Mouse (Mus musculus): ENCODE measurements around the gene Supt4a. TPM values are rescaled to one million over a fixed set of nuclear protein-coding genes. Genes with fewer than 3 reads are reported as not detected.

Gene Supt4a
- polyA plus RNA-seq, 1 experiment from 2014 or later = 177 TPM

DNA sequence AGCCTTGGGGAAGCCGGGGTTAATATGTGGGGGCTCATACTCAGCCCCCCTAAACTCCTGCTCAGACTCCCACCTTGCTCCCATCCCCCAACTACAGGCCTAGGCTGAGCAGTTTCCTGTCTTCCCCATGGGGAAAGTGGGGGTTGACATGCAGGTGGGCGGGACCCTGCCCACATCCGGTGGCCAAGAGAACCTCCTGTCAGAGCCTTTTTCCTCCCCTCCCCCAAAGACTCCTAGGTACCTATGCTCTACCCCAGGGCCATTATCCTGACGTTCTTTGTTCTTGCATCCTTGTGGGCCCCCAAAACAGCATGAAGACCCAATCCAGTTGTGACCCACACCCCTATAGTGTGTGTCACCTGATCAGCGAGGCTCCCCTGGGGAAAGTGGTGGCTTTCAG is 17.3 kb downstream of the Supt4a start:
- no peaks in the 10 kb centered on the region for H3K9me3 ChIP-seq
- no peak overlapping the region for H3K9ac ChIP-seq (replicated peaks)
- no peak overlapping the region for H3K4me3 ChIP-seq (replicated peaks)
- H3K4me2 ChIP-seq (replicated peaks) = no peak overlapping the region
- no peak overlapping the region for H3K27ac ChIP-seq
- H3K36me3 ChIP-seq = no peaks in the 10 kb centered on the region
- no peaks in the 10 kb centered on the region for H3K27me3 ChIP-seq
- WGBS = 81% methylated on average over 5 of the region's 5 CpGs
- ATAC-seq = no peak
- H3K4me1 ChIP-seq (replicated peaks) = peaks cover 3% of the 10 kb centered on the region

DNA sequence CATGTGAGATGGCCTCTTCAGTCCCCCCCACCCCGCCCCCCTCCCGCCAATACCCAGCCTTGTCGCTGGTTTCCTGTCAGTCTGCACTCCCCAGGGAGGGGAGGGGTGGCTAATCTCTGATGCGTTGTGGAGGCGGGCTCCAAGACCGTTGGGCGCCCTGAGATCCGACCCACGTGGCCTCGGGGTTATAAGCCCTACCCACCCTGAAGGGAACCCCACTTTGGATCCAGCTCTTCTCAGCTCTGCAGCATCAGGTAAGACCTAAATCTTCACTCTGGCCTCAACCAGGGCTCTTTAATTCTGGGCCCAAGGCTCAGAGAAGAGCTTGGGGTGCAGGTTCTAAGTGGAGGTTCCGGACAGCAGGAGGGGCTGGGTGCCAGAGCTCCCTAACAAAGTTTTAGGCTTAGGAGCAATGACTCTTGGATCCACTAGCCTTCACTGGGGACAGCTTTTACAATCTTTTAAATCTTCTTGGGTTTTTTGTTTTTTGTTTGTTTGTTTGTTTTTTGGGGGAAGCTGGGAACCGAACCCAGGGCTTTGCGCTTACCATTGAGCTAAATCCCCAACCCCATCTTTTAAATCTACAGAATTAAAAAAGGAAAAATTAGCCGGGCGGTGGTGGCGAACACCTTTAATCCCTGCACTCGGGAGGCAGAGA is 18.1 kb downstream of the Supt4a start:
- Histone ChIP-seq H3K27me3 (no peaks in the 10 kb centered on the region), H3K27ac (no peak overlapping the region), H3K9me3 (no peaks in the 10 kb centered on the region), H3K36me3 (no peaks in the 10 kb centered on the region), H3K9ac (replicated peaks) (no peak overlapping the region), H3K4me1 (replicated peaks) (peaks cover 8% of the 10 kb centered on the region), H3K4me2 (replicated peaks) (no peak overlapping the region), H3K4me3 (replicated peaks) (no peak overlapping the region)
- no peak for ATAC-seq
- 75% methylated on average over 17 of the region's 17 CpGs for WGBS

DNA sequence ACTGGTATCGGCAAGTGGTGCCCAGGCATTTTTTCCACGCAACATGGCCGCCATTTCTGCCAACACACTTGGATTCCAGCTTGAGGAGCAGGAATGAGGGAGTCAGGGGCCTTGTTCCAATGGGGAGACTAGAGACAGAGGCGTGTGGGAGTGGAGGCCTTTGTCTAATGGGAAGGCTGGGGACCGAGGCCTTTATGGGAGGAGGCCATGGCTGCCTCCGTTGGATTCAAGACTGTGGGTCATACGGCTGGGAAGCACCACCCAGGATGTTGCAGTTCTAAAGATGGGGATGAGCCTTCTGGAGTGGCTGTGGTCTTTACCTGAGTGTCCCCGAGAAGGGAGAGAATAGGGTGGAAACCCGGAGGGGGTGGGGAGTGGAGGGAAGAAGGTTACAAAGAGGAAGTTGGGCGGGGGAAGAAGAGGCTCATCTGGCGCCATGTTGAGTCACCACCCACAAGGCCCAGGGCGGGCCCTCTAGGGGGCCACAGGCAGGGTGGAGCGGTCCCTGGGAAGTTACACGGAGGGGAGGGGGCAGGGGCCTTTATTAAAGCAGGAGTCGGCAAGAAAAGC is 19.0 kb downstream of the Supt4a start:
- H3K36me3 ChIP-seq = no peaks in the 10 kb centered on the region
- H3K27ac ChIP-seq = no peak overlapping the region
- no peak overlapping the region for H3K4me2 ChIP-seq (replicated peaks)
- H3K27me3 ChIP-seq = peaks cover 5% of the 10 kb centered on the region
- no peak overlapping the region for H3K9ac ChIP-seq (replicated peaks)
- H3K9me3 ChIP-seq = no peaks in the 10 kb centered on the region
- no peak overlapping the region for H3K4me3 ChIP-seq (replicated peaks)
- WGBS = 91% methylated on average over 15 of the region's 15 CpGs
- ATAC-seq = no peak
- peaks cover 16% of the 10 kb centered on the region for H3K4me1 ChIP-seq (replicated peaks)

DNA sequence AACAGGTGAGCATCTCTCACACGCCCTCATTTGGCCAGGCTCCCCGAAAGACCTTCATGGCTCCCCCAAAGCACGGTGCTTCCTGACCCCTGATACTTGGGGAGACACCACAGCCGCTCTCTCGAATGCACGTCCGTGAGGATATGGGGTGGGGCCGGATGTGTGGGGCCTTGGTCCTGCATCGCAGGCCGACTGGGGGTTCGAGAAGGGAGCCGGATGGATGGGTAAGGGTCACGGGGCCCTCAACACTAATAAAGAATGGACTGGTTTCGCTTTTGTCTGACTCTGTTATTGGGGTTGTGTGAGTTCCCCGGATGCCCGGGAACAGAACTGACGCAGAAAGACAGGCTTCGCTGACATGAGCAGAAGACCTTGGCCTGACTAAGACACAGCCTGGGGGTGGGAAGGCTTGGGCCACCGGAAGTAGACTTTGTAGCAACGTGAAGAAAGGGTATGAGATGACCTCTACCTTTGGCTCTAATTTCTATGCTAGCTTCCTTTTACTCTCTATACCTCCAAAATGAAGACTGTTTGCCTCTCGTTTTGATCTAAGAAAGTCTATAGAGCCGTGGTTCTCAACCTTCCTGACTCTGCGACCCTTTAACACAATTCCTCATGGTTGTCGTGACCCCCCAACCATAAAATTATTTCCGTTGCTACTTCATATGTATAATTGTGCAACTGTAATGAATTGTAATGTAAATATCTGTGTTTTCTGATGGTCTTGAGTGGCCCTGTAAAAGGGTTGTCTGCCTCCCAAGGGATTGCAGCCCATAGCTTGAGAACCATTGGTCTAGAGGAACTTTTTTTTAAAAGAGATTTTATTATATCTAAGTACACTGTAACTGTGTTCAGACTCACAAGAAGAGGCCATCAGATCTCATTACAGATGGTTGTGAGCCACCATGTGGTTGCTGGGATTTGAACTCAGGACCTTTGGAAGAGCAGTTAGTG is 19.9 kb downstream of the Supt4a start:
- Histone ChIP-seq H3K9ac (replicated peaks) (no peak overlapping the region), H3K4me3 (replicated peaks) (no peak overlapping the region), H3K4me2 (replicated peaks) (no peak overlapping the region), H3K36me3 (no peaks in the 10 kb centered on the region), H3K27me3 (peaks cover 14% of the 10 kb centered on the region), H3K27ac (no peak overlapping the region), H3K4me1 (replicated peaks) (peaks cover 25% of the 10 kb centered on the region), H3K9me3 (no peaks in the 10 kb centered on the region)
- WGBS = 91% methylated on average over 25 of the region's 25 CpGs
- ATAC-seq = no peak

DNA sequence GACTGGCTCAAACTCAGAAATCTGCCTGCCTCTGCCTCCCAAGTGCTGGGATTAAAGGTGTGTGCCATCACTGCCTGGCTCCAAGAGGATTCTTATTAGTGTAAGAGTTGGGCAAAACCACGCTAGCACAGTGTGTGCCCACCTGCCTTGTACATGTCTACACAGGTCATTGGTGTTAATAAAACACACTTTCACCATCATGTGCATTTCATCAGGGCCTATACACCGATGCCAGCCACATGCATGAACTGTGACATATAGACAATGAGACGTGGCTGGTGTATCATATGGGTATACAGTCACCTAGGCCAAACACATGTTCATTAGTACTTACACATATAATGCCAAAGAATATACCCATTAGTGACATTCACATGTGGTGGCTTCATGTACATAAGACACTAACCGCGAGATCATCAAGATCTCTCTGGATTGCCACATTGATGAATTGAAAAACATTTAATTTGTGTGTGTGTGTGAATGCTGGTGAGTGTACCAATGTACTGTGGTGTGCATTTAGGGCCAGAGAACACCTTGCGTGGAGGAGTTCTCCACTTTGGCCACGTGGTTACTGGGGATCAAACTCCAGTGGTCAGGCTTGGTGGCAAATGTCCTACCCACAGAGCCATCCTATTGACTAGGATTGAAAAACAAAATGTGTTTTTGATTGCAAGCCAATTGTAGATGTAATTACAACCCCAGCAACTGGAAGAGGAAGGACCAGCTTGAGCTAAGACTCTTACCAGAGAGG is 21.0 kb downstream of the Supt4a start:
- Histone ChIP-seq H3K9me3 (no peaks in the 10 kb centered on the region), H3K27ac (no peak overlapping the region), H3K27me3 (peaks cover 23% of the 10 kb centered on the region), H3K4me2 (replicated peaks) (no peak overlapping the region), H3K9ac (replicated peaks) (no peak overlapping the region), H3K36me3 (no peaks in the 10 kb centered on the region), H3K4me1 (replicated peaks) (peaks cover 36% of the 10 kb centered on the region), H3K4me3 (replicated peaks) (no peak overlapping the region)
- no peak for ATAC-seq
- 87% methylated on average over 7 of the region's 7 CpGs for WGBS

DNA sequence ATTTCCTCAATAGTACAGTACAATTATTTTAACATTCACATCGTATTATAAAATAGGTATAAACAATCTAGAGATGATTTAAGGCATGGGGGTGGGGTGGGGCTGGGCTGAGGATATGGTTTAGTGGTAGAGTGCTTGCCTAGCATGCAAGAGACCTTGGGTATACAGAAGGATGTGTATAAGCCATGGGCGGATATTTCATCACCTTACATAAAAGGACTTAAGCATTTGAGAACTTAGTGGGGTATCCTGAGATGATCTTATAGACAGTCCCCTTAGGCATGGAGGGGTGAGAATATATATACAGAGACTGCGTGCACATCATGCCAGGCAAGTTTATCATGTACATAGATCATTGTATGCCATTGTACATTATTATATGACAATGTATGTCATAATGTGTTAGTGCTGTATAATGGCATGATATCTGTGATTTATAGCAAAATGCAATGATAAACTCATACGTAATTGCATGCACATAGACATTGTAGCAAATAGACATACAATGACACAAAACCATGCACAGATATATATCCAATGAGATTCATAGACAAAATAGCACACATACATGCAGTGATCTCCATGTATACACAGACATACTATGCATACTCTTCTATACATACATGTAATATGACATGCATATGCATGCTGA is 21.7 kb downstream of the Supt4a start:
- H3K36me3 ChIP-seq = no peaks in the 10 kb centered on the region
- H3K9ac ChIP-seq (replicated peaks) = no peak overlapping the region
- H3K4me2 ChIP-seq (replicated peaks) = no peak overlapping the region
- no peaks in the 10 kb centered on the region for H3K9me3 ChIP-seq
- H3K4me1 ChIP-seq (replicated peaks) = peaks cover 42% of the 10 kb centered on the region
- no peak for ATAC-seq
- H3K27me3 ChIP-seq = peaks cover 23% of the 10 kb centered on the region
- H3K27ac ChIP-seq = no peak overlapping the region
- H3K4me3 ChIP-seq (replicated peaks) = no peak overlapping the region
- WGBS = 79% methylated on average over 4 of the region's 4 CpGs

DNA sequence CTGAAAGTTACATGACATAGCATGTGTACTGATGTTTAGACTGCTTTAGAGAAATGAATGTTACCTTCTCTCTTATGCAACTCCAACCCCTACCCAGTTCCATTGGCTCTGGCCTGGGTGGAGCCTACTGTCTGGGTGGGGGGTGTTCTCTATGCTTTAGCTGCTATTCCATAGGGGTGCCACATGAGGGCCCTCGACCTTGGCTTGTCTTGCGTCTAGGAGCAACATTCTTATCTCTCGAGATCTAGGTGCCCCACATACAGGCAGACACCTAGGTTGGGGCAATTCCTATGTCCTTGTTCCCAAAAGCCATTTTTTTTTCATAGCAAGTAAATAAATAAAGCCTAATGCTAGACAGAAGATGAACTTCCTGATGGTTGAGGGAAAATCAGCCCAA is 22.3 kb downstream of the Supt4a start:
- ATAC-seq = no peak
- Histone ChIP-seq H3K36me3 (no peaks in the 10 kb centered on the region), H3K4me3 (replicated peaks) (peak overlapping the region; percentile 69), H3K27ac (peak overlapping the region; percentile 90), H3K9ac (replicated peaks) (0 out of 2 replicates have a peak overlapping the region, but pooled peaks have one; percentile 36), H3K4me1 (replicated peaks) (peaks cover 46% of the 10 kb centered on the region), H3K27me3 (peaks cover 23% of the 10 kb centered on the region), H3K9me3 (no peaks in the 10 kb centered on the region), H3K4me2 (replicated peaks) (peak overlapping the region; percentile 94)
- WGBS = 3% methylated on average over 3 of the region's 3 CpGs

DNA sequence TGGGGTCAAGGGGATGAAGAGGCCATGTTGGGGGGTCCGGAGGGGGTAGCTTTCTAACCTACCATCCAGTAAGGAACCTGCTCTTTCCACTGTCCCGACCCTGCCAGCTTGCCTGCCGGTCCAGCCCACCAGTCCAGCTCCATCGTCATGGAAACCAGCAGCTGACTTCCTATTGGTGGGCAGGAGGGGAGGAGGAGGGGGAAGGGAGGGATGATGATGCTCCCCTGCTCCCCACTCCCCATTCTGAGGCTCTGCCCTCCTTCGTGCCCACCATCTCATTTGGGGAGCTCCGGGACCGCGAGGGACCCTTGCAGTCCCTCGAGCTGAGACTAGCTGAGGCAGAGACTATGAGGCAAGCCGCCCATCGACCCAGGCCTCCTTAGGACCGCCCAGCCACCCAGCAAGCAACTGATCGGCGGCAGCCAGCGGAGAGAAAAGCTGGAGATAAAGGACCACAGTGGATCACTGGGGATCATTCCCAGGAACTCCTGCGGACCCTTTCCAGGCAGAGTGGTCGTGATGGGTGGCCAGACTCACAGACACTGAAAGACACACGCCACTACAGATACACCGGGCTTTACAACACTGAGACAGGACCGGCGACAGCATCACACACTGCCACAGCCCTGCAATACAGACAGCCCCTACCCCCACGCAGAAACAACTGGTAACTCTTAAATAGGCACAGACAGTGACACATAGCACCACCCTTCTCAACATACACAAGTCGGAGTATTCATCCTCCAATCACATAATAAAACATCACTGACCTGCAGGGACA is 23.1 kb downstream of the Supt4a start, which contains the start of gene Tspoap1:
TSS of gene Tspoap1 (plus strand) at position 241 of the 781 bp plus-strand sequence.
- H3K4me1 ChIP-seq (replicated peaks) = peaks cover 54% of the 10 kb centered on the region
- WGBS = 4% methylated on average over 23 of the region's 23 CpGs
- H3K9ac ChIP-seq (replicated peaks) = peak within 1 kb of the TSS; percentile 84
- H3K27me3 ChIP-seq = peaks cover 23% of the 10 kb centered on the region
- peak within 1 kb of the TSS; percentile 94 for H3K4me2 ChIP-seq (replicated peaks)
- H3K4me3 ChIP-seq (replicated peaks) = peak within 1 kb of the TSS; percentile 69
- peak; percentile 80 for ATAC-seq
- H3K36me3 ChIP-seq = no peaks in the 10 kb centered on the region
- no peaks in the 10 kb centered on the region for H3K9me3 ChIP-seq
- H3K27ac ChIP-seq = peak within 1 kb of the TSS; percentile 90

DNA sequence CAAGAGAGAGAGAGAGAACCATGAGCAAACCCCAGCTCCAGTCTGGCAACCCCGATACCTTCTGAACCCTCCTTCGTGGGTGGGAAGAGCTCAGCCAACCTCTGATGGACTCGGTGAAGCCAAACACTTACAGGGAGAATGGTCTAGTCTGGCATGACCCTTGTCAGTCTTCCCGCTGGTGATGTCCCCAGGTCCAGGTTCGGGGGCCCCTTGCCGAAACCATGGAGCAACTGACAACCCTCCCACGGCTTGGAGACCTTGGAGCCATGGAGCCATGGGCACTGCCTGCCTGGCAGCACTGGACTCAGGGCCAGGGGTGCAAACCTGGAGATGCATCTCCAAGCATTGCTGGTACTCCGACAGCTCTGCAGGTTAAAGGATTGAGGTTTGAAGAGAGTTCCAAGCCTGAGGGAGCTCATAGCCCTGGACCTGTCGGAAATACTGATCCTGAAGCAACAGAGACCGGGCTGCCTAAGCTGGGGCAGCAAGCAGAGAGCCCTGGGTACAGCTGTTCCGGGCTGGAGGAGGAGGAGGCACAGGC is 23.9 kb downstream of the Supt4a start:
- 60% methylated on average over 11 of the region's 11 CpGs for WGBS
- H3K27me3 ChIP-seq = peaks cover 27% of the 10 kb centered on the region
- ATAC-seq = no peak
- peak overlapping the region; percentile 84 for H3K9ac ChIP-seq (replicated peaks)
- peak overlapping the region; percentile 90; the same call in 1 of the 2 replicates for H3K27ac ChIP-seq
- H3K36me3 ChIP-seq = peaks cover 5% of the 10 kb centered on the region
- peaks cover 60% of the 10 kb centered on the region for H3K4me1 ChIP-seq (replicated peaks)
- peak overlapping the region; percentile 69 for H3K4me3 ChIP-seq (replicated peaks)
- H3K4me2 ChIP-seq (replicated peaks) = peak overlapping the region; percentile 94
- H3K9me3 ChIP-seq = no peaks in the 10 kb centered on the region

DNA sequence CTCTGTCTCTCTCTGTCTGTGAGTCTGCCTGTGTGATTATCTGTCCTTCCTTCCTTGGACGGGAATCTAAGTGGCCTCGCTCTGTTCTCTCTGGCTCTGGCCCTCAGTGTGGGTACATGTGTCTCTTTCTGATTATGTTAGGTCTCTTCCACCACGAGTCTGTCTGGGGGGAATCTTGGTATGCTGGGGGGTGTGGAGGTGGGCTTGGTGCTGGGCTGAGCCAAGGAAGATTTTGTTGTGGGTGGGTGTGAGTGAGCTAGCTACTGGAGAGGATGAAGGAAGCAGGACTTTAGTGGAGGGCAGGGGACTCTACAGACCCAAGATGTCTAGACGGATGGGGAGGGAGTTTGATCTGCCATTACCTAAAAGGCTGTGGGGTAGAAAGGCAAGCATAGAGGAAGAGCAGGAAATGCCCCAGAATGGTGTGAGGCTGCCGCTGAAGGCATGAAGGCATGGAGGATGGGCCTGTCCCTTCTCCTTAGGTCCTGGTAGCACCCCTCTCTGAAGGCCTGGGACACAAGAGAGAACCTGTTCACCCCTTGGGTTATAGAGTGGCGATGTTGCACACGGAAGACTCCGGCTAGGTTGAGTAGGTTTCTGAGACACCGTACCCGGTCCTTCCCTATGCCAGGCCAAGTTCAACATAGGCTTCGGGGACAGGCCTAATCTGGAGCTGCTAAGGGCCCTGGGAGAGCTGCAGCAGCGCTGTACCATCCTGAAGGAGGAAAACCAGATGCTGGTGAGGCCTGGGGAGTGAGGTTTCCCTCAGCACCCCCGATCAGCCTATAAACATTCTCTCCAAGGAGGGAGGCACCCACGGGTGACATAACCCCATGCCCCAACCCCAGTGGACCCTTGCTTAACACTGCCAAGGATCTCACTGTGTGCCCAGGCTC is 24.7 kb downstream of the Supt4a start:
- Histone ChIP-seq H3K4me1 (replicated peaks) (peaks cover 60% of the 10 kb centered on the region), H3K36me3 (peaks cover 12% of the 10 kb centered on the region), H3K4me2 (replicated peaks) (peak overlapping the region; percentile 94), H3K27ac (peak overlapping the region; percentile 12; the same call in 1 of the 2 replicates), H3K9me3 (no peaks in the 10 kb centered on the region), H3K27me3 (peaks cover 29% of the 10 kb centered on the region), H3K9ac (replicated peaks) (peak overlapping the region; percentile 84), H3K4me3 (replicated peaks) (peak overlapping the region; percentile 69)
- ATAC-seq = no peak
- 80% methylated on average over 14 of the region's 14 CpGs for WGBS
